Mouse (Mus musculus) heart, adult 2 months (tissue): ENCODE data around the gene Ebf1.

Experiments used
- CTCF ChIP-seq: fragments of 200-600 bp; IDR thresholded peaks from 2 replicates; pipeline ENCODE4 v1.8.1; 2022; ENCODE audit warnings: antibody characterized with exemption, mild to moderate bottlenecking, moderate library complexity
- POLR2A ChIP-seq: fragments of 200-500 bp; IDR thresholded peaks from 2 replicates; pipeline ENCODE4 v1.6.1; 2011; ENCODE audit warnings: mild to moderate bottlenecking, low read depth, low read length, control low read depth; ENCODE audit not compliant: insufficient read depth

DNA sequence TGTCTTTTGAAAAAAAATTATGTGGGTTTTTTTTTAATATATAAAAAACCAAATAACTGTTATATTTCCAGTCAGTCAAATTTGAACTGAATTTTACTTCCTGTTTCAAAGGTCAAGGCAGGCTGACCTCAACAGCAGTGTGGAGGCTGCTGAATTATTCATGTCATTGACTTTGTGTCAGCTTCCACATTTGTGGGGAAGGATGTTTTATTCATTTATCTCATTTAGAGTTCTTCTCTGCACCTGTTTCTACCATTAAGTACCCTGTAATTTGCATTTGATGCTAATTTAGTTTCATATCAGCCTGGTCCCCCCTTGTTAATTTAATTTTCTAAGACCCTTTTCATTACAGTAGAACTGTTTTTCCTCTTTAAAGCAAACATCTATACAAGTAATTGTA lies 39.8 kb downstream of the Ebf1 start:
- TF ChIP-seq CTCF, result no peak
- no peak for TF ChIP-seq POLR2A
